Mouse (Mus musculus): ENCODE data around the gene Sh2d4b. TPM values are rescaled to one million over a fixed set of nuclear protein-coding genes. Genes with fewer than 3 reads are reported as not detected.

The Sh2d4b gene
- polyA plus RNA-seq, 1 experiment from 2014 or later: 0.65 TPM

DNA sequence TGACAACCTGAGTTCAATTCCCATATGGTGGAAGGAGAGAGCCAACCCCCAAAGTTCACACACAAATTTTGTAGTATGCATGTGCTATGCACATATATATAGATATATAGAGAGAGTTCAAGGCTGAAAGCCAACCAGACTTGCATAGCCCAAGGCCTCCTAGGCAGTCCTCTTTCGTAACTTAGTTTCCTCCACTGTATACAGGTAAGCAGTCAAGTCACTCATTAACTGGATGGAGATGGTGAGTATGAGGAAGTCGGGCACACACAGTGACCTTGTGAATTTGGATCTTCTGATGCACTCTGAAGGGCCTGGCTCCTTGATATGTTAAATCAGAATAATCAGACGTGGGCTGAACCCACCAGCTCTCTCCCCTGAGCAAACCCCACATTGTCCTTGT, 4.8 kb upstream of the Sh2d4b start:
- no peak for ATAC-seq (ENCODE audit: low FRiP score, low TSS enrichment)
- Histone ChIP-seq H3K36me3 (ENCODE audit: control insufficient read depth, insufficient read depth, low read length) (no peaks in the 10 kb centered on the region), H3K4me3 (ENCODE audit: low read length) (no peak overlapping the region), H3K27ac (ENCODE audit: low read depth, low read length) (no peak overlapping the region), H3K9ac (ENCODE audit: low read depth, low read length) (no peak overlapping the region), H3K4me1 (ENCODE audit: control insufficient read depth, insufficient read depth, low read length) (peaks cover 23% of the 10 kb centered on the region), H3K4me2 (replicated peaks; ENCODE audit: low read depth, low read length) (no peak overlapping the region), H3K9me3 (ENCODE audit: control insufficient read depth, low read length) (no peaks in the 10 kb centered on the region), H3K27me3 (ENCODE audit: control insufficient read depth, insufficient read depth, low read length) (no peaks in the 10 kb centered on the region)
- WGBS: 87% methylated on average over 3 of the region's 3 CpGs

DNA sequence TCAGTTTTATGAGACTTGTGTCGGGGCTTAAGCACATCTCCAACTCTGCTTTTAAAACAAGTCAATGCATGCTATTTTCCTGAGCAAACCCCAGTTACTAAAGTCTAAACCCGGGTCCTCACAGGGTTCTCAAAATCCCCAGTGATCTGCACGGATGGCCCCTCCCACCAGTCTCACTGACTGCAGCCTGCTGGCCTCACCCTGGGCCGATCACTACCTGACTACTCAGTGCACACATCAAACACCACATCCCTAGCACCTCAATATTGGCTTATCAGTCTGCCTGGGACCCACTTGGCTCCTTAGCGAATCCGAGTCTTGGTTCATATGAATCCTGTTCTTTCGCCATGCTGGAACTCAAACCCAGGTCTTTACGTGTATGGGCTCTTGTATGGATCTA, 2.6 kb upstream of the Sh2d4b start:
- peaks cover 17% of the 10 kb centered on the region; the same call in 1 of the 2 replicates for H3K4me1 ChIP-seq (ENCODE audit: control insufficient read depth, insufficient read depth, low read length)
- H3K4me2 ChIP-seq (replicated peaks; ENCODE audit: low read depth, low read length): no peak overlapping the region
- H3K4me3 ChIP-seq (ENCODE audit: low read length): no peak overlapping the region
- H3K27me3 ChIP-seq (ENCODE audit: control insufficient read depth, insufficient read depth, low read length): no peaks in the 10 kb centered on the region
- no peak for ATAC-seq (ENCODE audit: low FRiP score, low TSS enrichment)
- no peaks in the 10 kb centered on the region for H3K9me3 ChIP-seq (ENCODE audit: control insufficient read depth, low read length)
- no peak overlapping the region for H3K27ac ChIP-seq (ENCODE audit: low read depth, low read length)
- 81% methylated on average over 8 of the region's 8 CpGs for WGBS
- no peak overlapping the region for H3K9ac ChIP-seq (ENCODE audit: low read depth, low read length)
- no peaks in the 10 kb centered on the region for H3K36me3 ChIP-seq (ENCODE audit: control insufficient read depth, insufficient read depth, low read length)

DNA sequence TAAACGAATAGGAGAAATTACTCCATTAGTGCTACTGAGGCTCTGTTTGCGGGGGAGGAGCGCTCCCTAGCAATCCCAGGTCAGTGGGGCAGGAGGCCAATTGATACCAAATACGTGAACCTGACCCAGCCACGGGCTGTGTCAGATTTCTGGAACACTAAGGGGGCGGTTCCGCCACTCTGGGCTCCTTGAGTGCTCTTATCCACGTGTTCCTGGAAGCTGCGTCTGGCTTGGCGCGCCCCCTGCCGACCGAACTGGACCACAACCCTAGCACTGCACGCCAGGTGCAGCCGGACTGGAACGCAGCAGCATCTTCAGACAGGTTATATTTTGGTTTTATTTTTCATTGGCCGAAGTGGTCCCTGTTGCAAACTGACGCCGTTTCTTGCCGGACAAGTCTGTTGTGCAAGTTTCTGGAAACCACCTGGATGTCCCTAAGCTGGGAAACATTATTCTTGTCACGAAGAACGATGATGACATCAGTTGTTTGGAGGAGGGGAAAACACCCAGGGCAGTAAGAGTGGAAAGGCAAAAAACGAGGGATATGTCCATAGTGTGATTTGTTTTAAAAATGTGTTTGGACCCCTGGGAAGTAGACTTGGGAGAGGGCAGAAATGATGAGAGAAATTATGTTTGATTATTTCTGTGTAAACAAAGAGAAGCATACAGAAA, 1.6 kb upstream of the Sh2d4b start:
- Histone ChIP-seq H3K36me3 (ENCODE audit: control insufficient read depth, insufficient read depth, low read length) (no peaks in the 10 kb centered on the region), H3K4me1 (ENCODE audit: control insufficient read depth, insufficient read depth, low read length) (peaks cover 10% of the 10 kb centered on the region; the same call in 1 of the 2 replicates), H3K4me2 (replicated peaks; ENCODE audit: low read depth, low read length) (peak overlapping the region; percentile 38), H3K27ac (ENCODE audit: low read depth, low read length) (no peak overlapping the region), H3K4me3 (ENCODE audit: low read length) (0 out of 2 replicates have a peak overlapping the region, but pooled peaks have one; percentile 11), H3K27me3 (ENCODE audit: control insufficient read depth, insufficient read depth, low read length) (no peaks in the 10 kb centered on the region), H3K9ac (ENCODE audit: low read depth, low read length) (peak overlapping the region; percentile 38; the same call in 1 of the 2 replicates), H3K9me3 (ENCODE audit: control insufficient read depth, low read length) (no peaks in the 10 kb centered on the region)
- WGBS: 14% methylated on average over 23 of the region's 23 CpGs
- ATAC-seq (ENCODE audit: low FRiP score, low TSS enrichment): peak; percentile 81

DNA sequence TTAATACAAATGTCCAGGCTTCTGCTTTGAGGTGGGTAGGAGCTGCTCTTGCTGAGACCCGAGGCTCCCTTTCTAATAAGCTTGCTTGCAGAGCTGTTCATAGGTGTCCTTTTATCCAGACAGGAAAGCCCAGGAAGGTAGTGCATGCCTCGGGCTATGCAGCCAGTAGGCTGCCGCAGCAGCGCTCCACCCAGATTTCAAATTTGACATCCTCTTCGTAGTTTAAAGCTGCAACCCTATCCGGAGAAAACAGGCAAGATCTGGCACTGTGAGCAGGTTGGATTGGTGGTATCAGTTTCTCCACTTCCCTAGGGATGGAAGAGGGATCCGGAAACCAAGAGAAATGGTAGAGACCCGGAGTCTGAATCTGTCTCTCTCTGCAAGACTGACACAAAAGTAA, 818 bp upstream of the Sh2d4b start:
- ATAC-seq (ENCODE audit: low FRiP score, low TSS enrichment): peak; percentile 11; the same call in 1 of the 2 replicates
- no peak overlapping the region for H3K9ac ChIP-seq (ENCODE audit: low read depth, low read length)
- H3K4me2 ChIP-seq (replicated peaks; ENCODE audit: low read depth, low read length): no peak overlapping the region
- 53% methylated on average over 8 of the region's 8 CpGs for WGBS
- no peaks in the 10 kb centered on the region for H3K27me3 ChIP-seq (ENCODE audit: control insufficient read depth, insufficient read depth, low read length)
- 0 out of 2 replicates have a peak, but pooled peaks cover 3% of the 10 kb centered on the region for H3K4me1 ChIP-seq (ENCODE audit: control insufficient read depth, insufficient read depth, low read length)
- H3K36me3 ChIP-seq (ENCODE audit: control insufficient read depth, insufficient read depth, low read length): no peaks in the 10 kb centered on the region
- H3K4me3 ChIP-seq (ENCODE audit: low read length): no peak overlapping the region
- H3K27ac ChIP-seq (ENCODE audit: low read depth, low read length): no peak overlapping the region
- no peaks in the 10 kb centered on the region for H3K9me3 ChIP-seq (ENCODE audit: control insufficient read depth, low read length)

DNA sequence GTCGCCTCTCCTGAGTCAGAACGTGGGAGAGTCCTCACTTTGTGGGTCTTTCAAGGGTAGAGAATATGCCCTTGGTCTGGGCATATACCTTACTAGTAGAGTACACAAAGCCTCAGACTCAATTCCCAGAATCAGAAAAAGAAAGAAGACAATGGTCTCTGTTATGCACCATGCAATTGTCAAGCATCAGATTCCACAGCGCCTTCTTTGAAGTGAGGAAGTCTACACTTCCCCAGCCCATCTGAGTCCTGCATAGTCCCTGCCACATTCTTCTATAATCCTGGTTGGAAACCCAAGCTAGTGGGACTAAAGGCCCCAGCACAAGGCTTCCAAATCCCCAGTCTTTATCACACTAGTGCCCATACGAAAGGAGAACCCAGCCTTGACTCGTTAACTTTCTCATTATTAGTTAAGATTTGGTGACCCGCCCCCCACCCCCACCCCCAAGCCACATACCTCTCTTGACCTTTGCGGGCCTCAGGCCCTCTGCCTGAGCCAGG, 690 bp downstream of the Sh2d4b start:
- 82% methylated on average over 7 of the region's 7 CpGs for WGBS
- H3K4me3 ChIP-seq (ENCODE audit: low read length): no peak overlapping the region
- no peaks in the 10 kb centered on the region for H3K27me3 ChIP-seq (ENCODE audit: control insufficient read depth, insufficient read depth, low read length)
- no peaks in the 10 kb centered on the region for H3K9me3 ChIP-seq (ENCODE audit: control insufficient read depth, low read length)
- H3K4me2 ChIP-seq (replicated peaks; ENCODE audit: low read depth, low read length): no peak overlapping the region
- no peak for ATAC-seq (ENCODE audit: low FRiP score, low TSS enrichment)
- H3K27ac ChIP-seq (ENCODE audit: low read depth, low read length): no peak overlapping the region
- no peak overlapping the region for H3K9ac ChIP-seq (ENCODE audit: low read depth, low read length)
- H3K36me3 ChIP-seq (ENCODE audit: control insufficient read depth, insufficient read depth, low read length): no peaks in the 10 kb centered on the region
- H3K4me1 ChIP-seq (ENCODE audit: control insufficient read depth, insufficient read depth, low read length): 0 out of 2 replicates have a peak, but pooled peaks cover 3% of the 10 kb centered on the region

DNA sequence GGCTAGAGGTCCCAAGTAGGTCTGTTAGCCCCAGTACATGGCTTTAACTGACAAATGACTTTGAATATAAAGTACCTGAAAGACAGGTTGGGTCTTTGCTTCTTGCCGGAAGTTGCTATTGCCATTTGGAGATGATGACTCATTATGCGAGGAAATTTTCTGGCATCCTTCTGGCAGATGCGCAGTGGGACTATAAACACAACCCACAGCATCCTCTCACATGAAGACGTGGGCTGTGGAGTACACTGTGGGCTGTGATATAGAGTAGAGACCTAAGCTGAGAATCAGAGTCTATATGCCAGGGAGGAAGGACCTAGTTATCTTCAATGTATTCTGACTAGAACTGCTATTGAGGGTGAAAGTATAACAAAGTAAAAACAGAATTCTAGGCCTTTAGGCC, 1.6 kb downstream of the Sh2d4b start:
- 94% methylated on average over 4 of the region's 4 CpGs for WGBS
- ATAC-seq (ENCODE audit: low FRiP score, low TSS enrichment): no peak

DNA sequence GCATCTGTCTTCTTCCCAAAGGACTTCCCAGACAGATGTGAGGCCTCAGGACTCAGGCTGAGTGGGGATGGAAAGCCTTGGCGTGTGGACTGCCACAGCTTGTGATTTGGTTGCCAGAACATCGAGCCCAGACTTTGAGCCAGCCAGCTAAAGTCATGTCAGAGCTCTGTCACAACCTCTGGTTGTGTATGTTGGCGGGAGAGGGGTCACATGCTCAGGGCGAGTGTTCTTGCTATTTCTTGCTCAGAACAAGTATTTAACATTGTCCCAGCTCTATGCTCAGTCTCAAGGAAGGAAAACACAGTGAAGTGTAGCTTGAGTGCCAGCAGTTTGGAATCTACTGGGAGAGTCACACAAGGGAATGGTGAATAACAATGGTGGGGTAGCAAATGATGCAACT, 3.4 kb downstream of the Sh2d4b start:
- Histone ChIP-seq H3K27ac (ENCODE audit: low read depth, low read length) (no peak overlapping the region), H3K4me1 (ENCODE audit: control insufficient read depth, insufficient read depth, low read length) (0 out of 2 replicates have a peak, but pooled peaks cover 3% of the 10 kb centered on the region), H3K9ac (ENCODE audit: low read depth, low read length) (no peak overlapping the region), H3K27me3 (ENCODE audit: control insufficient read depth, insufficient read depth, low read length) (no peaks in the 10 kb centered on the region), H3K4me3 (ENCODE audit: low read length) (no peak overlapping the region), H3K4me2 (replicated peaks; ENCODE audit: low read depth, low read length) (no peak overlapping the region), H3K36me3 (ENCODE audit: control insufficient read depth, insufficient read depth, low read length) (no peaks in the 10 kb centered on the region), H3K9me3 (ENCODE audit: control insufficient read depth, low read length) (no peaks in the 10 kb centered on the region)
- no peak for ATAC-seq (ENCODE audit: low FRiP score, low TSS enrichment)
- WGBS: 69% methylated on average over 4 of the region's 4 CpGs

More for the DNA sequence above, 1.6 kb downstream of the Sh2d4b start:
- Histone ChIP-seq H3K27me3 (ENCODE audit: control insufficient read depth, insufficient read depth, low read length) (no peaks in the 10 kb centered on the region), H3K4me2 (replicated peaks; ENCODE audit: low read depth, low read length) (no peak overlapping the region), H3K4me1 (ENCODE audit: control insufficient read depth, insufficient read depth, low read length) (0 out of 2 replicates have a peak, but pooled peaks cover 3% of the 10 kb centered on the region), H3K9ac (ENCODE audit: low read depth, low read length) (no peak overlapping the region), H3K4me3 (ENCODE audit: low read length) (no peak overlapping the region), H3K9me3 (ENCODE audit: control insufficient read depth, low read length) (no peaks in the 10 kb centered on the region), H3K36me3 (ENCODE audit: control insufficient read depth, insufficient read depth, low read length) (no peaks in the 10 kb centered on the region), H3K27ac (ENCODE audit: low read depth, low read length) (no peak overlapping the region)

DNA sequence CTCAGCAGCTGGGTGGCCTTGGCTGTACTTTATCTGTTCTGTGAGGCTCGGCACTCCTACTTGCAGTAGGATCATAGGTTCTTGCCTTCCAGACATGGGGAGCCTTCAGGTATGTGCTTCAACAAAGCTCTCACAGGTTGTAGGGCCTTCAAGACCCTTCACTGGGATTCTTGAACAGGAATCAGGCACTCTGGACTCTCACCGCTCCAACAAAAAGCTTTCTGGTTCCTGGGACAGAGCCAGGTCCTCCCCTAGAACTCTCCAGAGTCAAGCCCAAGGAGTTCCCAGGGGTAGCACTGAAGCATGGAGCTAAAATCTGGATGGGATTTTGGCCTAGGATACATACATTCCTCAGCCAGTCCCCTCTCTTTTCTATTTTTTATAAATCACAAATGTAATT, 3.9 kb downstream of the Sh2d4b start:
- no peak overlapping the region for H3K4me3 ChIP-seq (ENCODE audit: low read length)
- no peak overlapping the region for H3K9ac ChIP-seq (ENCODE audit: low read depth, low read length)
- ATAC-seq (ENCODE audit: low FRiP score, low TSS enrichment): no peak
- no peaks in the 10 kb centered on the region for H3K27me3 ChIP-seq (ENCODE audit: control insufficient read depth, insufficient read depth, low read length)
- 91% methylated on average over 2 of the region's 2 CpGs for WGBS
- no peak overlapping the region for H3K27ac ChIP-seq (ENCODE audit: low read depth, low read length)
- no peaks in the 10 kb centered on the region for H3K36me3 ChIP-seq (ENCODE audit: control insufficient read depth, insufficient read depth, low read length)
- no peak overlapping the region for H3K4me2 ChIP-seq (replicated peaks; ENCODE audit: low read depth, low read length)
- no peaks in the 10 kb centered on the region for H3K9me3 ChIP-seq (ENCODE audit: control insufficient read depth, low read length)
- 0 out of 2 replicates have a peak, but pooled peaks cover 3% of the 10 kb centered on the region for H3K4me1 ChIP-seq (ENCODE audit: control insufficient read depth, insufficient read depth, low read length)

DNA sequence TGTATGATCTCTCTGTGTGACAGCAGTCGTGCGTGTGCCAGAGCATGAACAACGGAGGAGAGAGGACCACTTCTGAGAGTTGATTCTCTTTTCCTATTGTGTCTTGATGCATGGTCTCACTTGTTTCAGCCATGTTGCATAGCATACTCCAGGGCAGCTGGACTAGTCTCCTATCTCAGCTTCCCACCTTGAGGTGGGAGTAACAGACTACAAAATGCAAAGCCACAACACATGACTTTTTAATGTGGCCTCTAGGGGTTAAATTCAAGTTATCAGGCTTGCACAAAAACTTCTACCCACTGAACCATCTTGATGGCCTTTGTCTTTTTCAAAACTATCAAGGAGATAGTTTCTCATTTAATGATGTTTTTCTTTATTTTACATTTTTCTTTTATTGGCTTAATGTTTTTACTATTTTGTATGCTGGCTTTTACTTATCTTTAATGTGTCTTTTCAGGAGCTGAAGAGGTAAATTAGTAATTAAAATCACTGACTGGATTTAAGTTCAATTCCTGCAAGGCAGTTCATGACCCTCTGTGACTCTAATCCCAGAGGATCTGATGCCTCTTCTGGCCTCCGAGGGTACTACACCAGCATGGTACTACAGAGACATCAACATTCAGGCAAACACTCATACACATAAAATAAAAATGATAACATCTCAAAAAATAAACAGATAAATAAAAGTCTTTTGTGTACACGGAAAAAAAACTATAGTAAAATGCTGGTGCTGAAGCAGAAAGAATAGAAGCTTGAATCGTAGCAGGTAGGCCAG, 6.5 kb downstream of the Sh2d4b start:
- Histone ChIP-seq H3K9ac (ENCODE audit: low read depth, low read length) (no peak overlapping the region), H3K36me3 (ENCODE audit: control insufficient read depth, insufficient read depth, low read length) (no peaks in the 10 kb centered on the region), H3K9me3 (ENCODE audit: control insufficient read depth, low read length) (no peaks in the 10 kb centered on the region), H3K4me2 (replicated peaks; ENCODE audit: low read depth, low read length) (no peak overlapping the region), H3K27ac (ENCODE audit: low read depth, low read length) (no peak overlapping the region), H3K4me1 (ENCODE audit: control insufficient read depth, insufficient read depth, low read length) (no peaks in the 10 kb centered on the region), H3K27me3 (ENCODE audit: control insufficient read depth, insufficient read depth, low read length) (no peaks in the 10 kb centered on the region), H3K4me3 (ENCODE audit: low read length) (no peak overlapping the region)
- WGBS: 88% methylated on average over 6 of the region's 6 CpGs
- ATAC-seq (ENCODE audit: low FRiP score, low TSS enrichment): no peak

Measured in kidney, embryonic 14.5 days (tissue).